Mouse (Mus musculus) G1E (cell line): ENCODE measurements at regions not wholly inside any gene's neighbourhood (a gene's known extent, or its start where the extent isn't known, plus 50 kb on each side); places are given as distances from the start of the nearest gene placed in this dataset.

Experiments used
- ATAC-seq: 2 replicates; pipeline ENCODE4 v1.8.0; 2016; ENCODE audit warnings: mild to moderate bottlenecking; ENCODE audit not compliant: insufficient number of reproducible peaks, poor library complexity, low FRiP score, severe bottlenecking; ENCODE audit errors: extremely low read depth
- DNase-seq: peaks from one replicate; pipeline ENCODE4 v3.0.0; 2012; ENCODE audit warnings: low spot score
- H3K27me3 ChIP-seq: 2 replicates; pipeline ENCODE4 v1.6.1; 2012; ENCODE audit warnings: mild to moderate bottlenecking, low read length, inconsistent platforms; ENCODE audit not compliant: insufficient read depth
- H3K36me3 ChIP-seq: replicated peaks from 2 replicates; pipeline ENCODE3; 2012; ENCODE audit warnings: mild to moderate bottlenecking, inconsistent platforms
- H3K4me1 ChIP-seq: 2 replicates; pipeline ENCODE4 v1.6.1; 2012; ENCODE audit warnings: low read depth, low read length, inconsistent platforms, mixed read lengths; ENCODE audit not compliant: insufficient read depth
- H3K4me3 ChIP-seq: 2 replicates; pipeline ENCODE4 v1.5.1; 2012; ENCODE audit warnings: low read depth, mild to moderate bottlenecking, inconsistent platforms, low read length, moderate library complexity, mixed read lengths
- H3K9me3 ChIP-seq: replicated peaks from 2 replicates; pipeline ENCODE4 v1.6.1; 2012; ENCODE audit warnings: inconsistent platforms
- CTCF ChIP-seq: IDR thresholded peaks from 2 replicates; pipeline ENCODE4 v1.5.1; 2012; ENCODE audit warnings: low read depth, low read length, inconsistent platforms, mixed read lengths
- GATA1 ChIP-seq: IDR thresholded peaks from 2 replicates; pipeline ENCODE4 v1.6.1; 2012; ENCODE audit warnings: borderline replicate concordance, low read length, inconsistent platforms, mixed read lengths
- GATA2 ChIP-seq: IDR thresholded peaks from 2 replicates; pipeline ENCODE4 v1.6.1; 2012; ENCODE audit warnings: low read depth, low read length, inconsistent platforms, borderline replicate concordance
- POLR2AphosphoS5 ChIP-seq: IDR thresholded peaks from 2 replicates; pipeline ENCODE4 v1.6.1; 2012; ENCODE audit warnings: low read depth, low read length, inconsistent platforms; ENCODE audit not compliant: insufficient replicate concordance
- TAL1 ChIP-seq: conservative IDR thresholded peaks from 2 replicates; pipeline ENCODE4 v1.6.1; 2012; ENCODE audit warnings: low read depth, low read length, inconsistent platforms, mixed read lengths

- TF ChIP-seq POLR2AphosphoS5, result no peak
- TF ChIP-seq GATA1, result no peak
- no peak for TF ChIP-seq GATA2
- no peak for TF ChIP-seq TAL1
- TF ChIP-seq CTCF, result no peak
- DNase-seq (no peak), ATAC-seq (no peak)
- H3K4me3 ChIP-seq, result no peak overlapping the region
- H3K9me3 ChIP-seq, result 0 out of 2 replicates have a peak, but pooled peaks cover 4% of the 10 kb centered on the region
- no peaks in the 10 kb centered on the region for H3K36me3 ChIP-seq
- H3K4me1 ChIP-seq, result no peaks in the 10 kb centered on the region
- no peaks in the 10 kb centered on the region for H3K27me3 ChIP-seq
Observed at GRCm38 (mm10) chr15:25278317-25279156, 135.0 kb downstream of the Basp1 start.

DNA sequence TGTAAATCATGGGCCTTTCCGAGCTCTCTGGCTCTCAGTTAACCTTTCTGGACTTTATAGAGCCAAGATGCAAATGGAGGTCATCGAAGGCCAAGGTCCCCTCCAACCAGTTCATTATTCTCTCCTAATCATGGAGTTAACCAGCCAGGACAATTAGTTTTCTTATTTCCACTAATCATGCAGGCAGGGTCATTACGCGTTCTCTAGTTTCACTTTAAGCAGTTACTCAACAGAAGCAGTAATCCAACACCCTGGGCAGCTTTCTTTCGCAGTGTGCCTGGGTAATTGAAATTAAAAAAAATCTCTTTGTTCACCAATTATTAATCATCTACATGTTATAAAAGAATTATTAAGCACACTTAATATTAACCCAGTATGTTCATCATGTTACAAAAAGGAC, 137.3 kb downstream of the Basp1 start:
- TF ChIP-seq POLR2AphosphoS5 (no peak), GATA1 (no peak), CTCF (no peak)
- H3K36me3 ChIP-seq, result no peaks in the 10 kb centered on the region
- ATAC-seq (no peak), DNase-seq (no peak)
- H3K4me1 ChIP-seq, result no peaks in the 10 kb centered on the region
- H3K27me3 ChIP-seq, result no peaks in the 10 kb centered on the region
- no peak overlapping the region for H3K4me3 ChIP-seq
- no peaks in the 10 kb centered on the region for H3K9me3 ChIP-seq

- ATAC-seq, result no peak
- no peaks in the 10 kb centered on the region for H3K36me3 ChIP-seq
- no peaks in the 10 kb centered on the region for H3K27me3 ChIP-seq
- H3K4me3 ChIP-seq, result no peak overlapping the region
- H3K9me3 ChIP-seq, result peaks cover 6% of the 10 kb centered on the region
- no peaks in the 10 kb centered on the region for H3K4me1 ChIP-seq
- no peak for TF ChIP-seq GATA1
- DNase-seq, result no peak
Observed at GRCm38 (mm10) chr15:25271886-25272285, 141.7 kb downstream of the Basp1 start.

DNA sequence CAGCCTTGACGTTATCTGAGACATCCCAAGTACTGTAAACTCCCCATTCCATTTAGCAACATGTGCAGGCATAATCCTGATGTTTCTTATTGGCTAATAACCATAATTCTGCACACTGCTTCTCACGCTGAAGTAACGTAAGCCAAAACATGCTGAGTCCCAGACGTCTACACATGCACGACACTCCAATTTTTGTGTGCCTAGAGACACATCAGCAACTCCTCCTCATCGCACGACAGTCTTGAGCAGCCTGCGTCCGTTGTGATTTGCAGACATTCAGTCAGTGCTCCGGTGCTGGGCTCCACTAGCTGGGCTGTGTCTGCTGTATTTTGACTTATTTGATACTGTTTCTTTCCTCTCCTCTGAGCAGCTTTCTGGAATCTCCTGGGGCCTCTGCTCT, 143.2 kb downstream of the Basp1 start:
- TF ChIP-seq TAL1, result no peak
- TF ChIP-seq CTCF, result no peak
- no peak for TF ChIP-seq POLR2AphosphoS5
- TF ChIP-seq GATA1, result no peak
- TF ChIP-seq GATA2, result no peak
- Histone ChIP-seq H3K4me1 (no peaks in the 10 kb centered on the region), H3K36me3 (no peaks in the 10 kb centered on the region), H3K27me3 (no peaks in the 10 kb centered on the region), H3K9me3 (peaks cover 7% of the 10 kb centered on the region), H3K4me3 (no peak overlapping the region)
- ATAC-seq (no peak), DNase-seq (no peak)

GRCm38 (mm10) chr15:25269345-25269996, 144.1 kb downstream of the Basp1 start:
- TF ChIP-seq GATA1 (no peak), CTCF (no peak), TAL1 (no peak), GATA2 (no peak), POLR2AphosphoS5 (no peak)
- H3K4me1 ChIP-seq, result no peaks in the 10 kb centered on the region
- DNase-seq (no peak), ATAC-seq (no peak)
- H3K4me3 ChIP-seq, result no peak overlapping the region
- H3K36me3 ChIP-seq, result no peaks in the 10 kb centered on the region
- H3K9me3 ChIP-seq, result peaks cover 8% of the 10 kb centered on the region
- H3K27me3 ChIP-seq, result no peaks in the 10 kb centered on the region

DNA sequence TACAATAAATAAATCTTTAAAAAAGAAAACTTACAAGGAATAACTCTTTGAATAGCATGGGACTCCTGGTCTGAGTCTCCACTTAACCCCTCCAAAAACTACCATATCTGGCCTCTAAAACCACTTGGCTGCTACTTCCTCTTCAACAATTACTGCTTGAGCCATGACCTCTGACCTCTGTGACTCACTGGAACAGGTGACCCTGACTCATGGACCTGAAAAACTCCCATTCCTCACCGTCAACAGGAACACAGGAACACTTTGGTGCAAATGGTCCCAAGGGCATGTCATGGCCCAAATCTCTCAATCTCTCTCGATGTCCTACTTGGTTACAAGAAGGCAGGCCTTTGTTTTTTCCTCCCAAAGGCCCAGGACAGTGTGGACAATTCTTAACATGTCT, 145.1 kb downstream of the Basp1 start:
- H3K36me3 ChIP-seq, result no peaks in the 10 kb centered on the region
- ATAC-seq, result no peak

More for the DNA sequence above, 145.1 kb downstream of the Basp1 start:
- Histone ChIP-seq H3K27me3 (no peaks in the 10 kb centered on the region), H3K4me3 (no peak overlapping the region), H3K4me1 (no peaks in the 10 kb centered on the region), H3K9me3 (peaks cover 8% of the 10 kb centered on the region)
- no peak for TF ChIP-seq POLR2AphosphoS5
- TF ChIP-seq GATA2, result no peak
- TF ChIP-seq GATA1, result no peak
- TF ChIP-seq CTCF, result no peak
- no peak for TF ChIP-seq TAL1
- no peak for DNase-seq
